Comparison of ENCODE assay signal across 9 mouse cellular contexts in the genomic region with DNA sequence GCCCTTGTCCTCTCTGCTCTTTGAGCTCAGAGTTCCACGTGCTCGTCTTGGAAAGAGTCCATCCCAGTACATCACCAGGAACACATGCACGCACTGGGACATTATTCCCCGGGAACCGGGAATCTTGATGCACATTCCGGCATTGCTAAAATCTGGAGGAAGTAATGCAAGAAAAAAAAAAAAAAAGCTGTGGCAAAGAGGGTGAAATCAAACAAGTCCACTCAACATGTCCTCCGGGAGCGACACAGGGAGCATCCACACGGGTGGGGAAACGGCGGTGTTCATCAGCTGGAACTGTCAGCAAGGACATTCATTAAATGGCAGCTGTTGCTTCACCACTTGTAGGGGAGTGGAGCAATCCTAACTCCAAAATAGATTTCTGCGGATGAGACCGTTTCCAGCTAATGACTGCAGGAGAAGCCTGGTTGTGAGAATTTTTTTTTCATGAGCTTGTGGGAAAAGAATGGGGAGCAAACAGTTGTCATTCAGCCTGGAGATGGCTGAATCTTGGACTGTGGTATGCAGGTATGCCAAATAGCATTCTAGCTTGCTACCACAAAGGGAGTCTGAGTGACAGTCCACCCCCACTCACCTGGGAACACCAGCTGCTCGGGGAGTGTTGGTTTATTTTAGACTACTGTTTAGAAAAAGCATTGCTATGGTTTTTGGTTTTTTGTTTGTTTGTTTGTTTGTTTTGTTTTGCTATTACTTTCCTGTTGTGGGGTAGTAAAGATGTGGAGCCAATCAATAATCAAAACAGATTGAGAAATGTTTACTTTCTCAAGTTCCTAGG. TPM values are rescaled to one million over a fixed set of nuclear protein-coding genes. Genes with fewer than 3 reads are reported as not detected.
DNase-seq lines count a peak whose midpoint lies in the region; ATAC-seq lines count a peak whose summit lies in the region.
"Had no signal": no experiment of that assay in that cellular context is flagged by ENCODE, and none has a peak within 500 bp of the region (broad histone marks: within the 10 kb centered on the region; RNA-seq: fewer than 3 reads in every experiment).

No protein-coding gene starts in this region.

- H3K4me3 ChIP-seq in forebrain, embryonic 12.5 days (replicated peaks): no peak overlapping the region
- H3K4me3 ChIP-seq: limb, embryonic 12.5 days had no signal

- no peaks in the 10 kb centered on the region for H3K9me3 ChIP-seq in forebrain, embryonic 12.5 days
- H3K9me3 ChIP-seq: limb, embryonic 12.5 days had no signal

- H3K27me3 ChIP-seq in forebrain, embryonic 12.5 days: no peaks in the 10 kb centered on the region
- H3K27me3 ChIP-seq: limb, embryonic 12.5 days had no signal

- H3K4me1 ChIP-seq in forebrain, embryonic 12.5 days: peaks cover 3% of the 10 kb centered on the region; the same call in 1 of the 2 replicates
- H3K4me1 ChIP-seq: limb, embryonic 12.5 days had no signal

- no peak overlapping the region for H3K4me2 ChIP-seq in forebrain, embryonic 12.5 days
- H3K4me2 ChIP-seq: limb, embryonic 12.5 days had no signal

- H3K9ac ChIP-seq in forebrain, embryonic 12.5 days: no peak overlapping the region
- H3K9ac ChIP-seq: limb, embryonic 12.5 days had no signal

- no peak overlapping the region for H3K27ac ChIP-seq in forebrain, embryonic 12.5 days
- H3K27ac ChIP-seq: limb, embryonic 12.5 days had no signal

- ATAC-seq in forebrain, embryonic 12.5 days (ENCODE audit: low FRiP score): no peak

- DNase-seq in testis, postnatal 10 days (ENCODE audit: low spot score): peak; percentile 46
- DNase-seq in testis, postnatal 14 days (ENCODE audit: low spot score): no peak
- DNase-seq in heart, adult 8-10 months (ENCODE audit: low spot score): peak; percentile 83
- peak; percentile 36 to 48 for DNase-seq in kidney, postnatal 25 days
- no peak for DNase-seq in MN1 (ENCODE audit: low spot score)
- no peak for DNase-seq in embryo, embryonic 9.5 days (ENCODE audit: extremely low spot score)
- DNase-seq: right cerebral cortex, postnatal 4 days had no signal

- 92% methylated on average over 14 of the region's 14 CpGs for WGBS in forebrain, embryonic 12.5 days

- H3K36me3 ChIP-seq in forebrain, embryonic 12.5 days (replicated peaks): no peaks in the 10 kb centered on the region
- H3K36me3 ChIP-seq: limb, embryonic 12.5 days had no signal

RNA-seq across cellular contexts. Expression of a gene that starts 46.9 kb away (rescaled TPM):
- total RNA-seq in heart, adult 8-10 months (2022): 100 to 1,000 TPM; 107 to 134 (median 116) TPM
- 8.5 and 9.5 TPM in 2 replicates for polyA plus RNA-seq in forebrain, embryonic 12.5 days (2016; fragmentation: Nextera tagmentation; extraction: Ambion mirVana)

Comparison
In these comparisons a context has a peak if more than half of its experiments do, and no peak if none do; other contexts are left out.
1. DNase-seq: peak in testis, postnatal 10 days (single experiment), heart, adult 8-10 months (single experiment) and kidney, postnatal 25 days (2 of 2); none in testis, postnatal 14 days (single experiment), MN1 (single experiment) and embryo, embryonic 9.5 days (single experiment).